Mouse (Mus musculus): ENCODE measurements around the gene Ctsq.
"Not testable (repeated sequence)": the region's sequence is repeated elsewhere in the genome, so short reads cannot be mapped to it uniquely, and the experiment has no call there.

Gene Ctsq

GRCm38 (mm10) chr13:61040531-61040930 is at the start of gene Ctsq:
Ctsq (minus strand) TSS chr13:61040631.
- no peak for DNase-seq

- DNase-seq: no peak
Measured at GRCm38 (mm10) chr13:61022785-61023184, 17.6 kb downstream of the Ctsq start.

GRCm38 (mm10) chr13:61021844-61022243 is 18.6 kb downstream of the Ctsq start:
- DNase-seq: no peak

- DNase-seq: no peak
Measured at GRCm38 (mm10) chr13:61010171-61010570, 30.3 kb downstream of the Ctsq start.

- DNase-seq: no peak
Measured at GRCm38 (mm10) chr13:61005859-61006258, 34.6 kb downstream of the Ctsq start, which contains the start of gene Ctsj. Ctsj (minus strand) TSS chr13:61005959.

- no peak for DNase-seq
Measured at GRCm38 (mm10) chr13:60997600-60997999, 42.8 kb downstream of the Ctsq start.

GRCm38 (mm10) chr13:60986915-60987314 is 53.5 kb downstream of the Ctsq start:
- DNase-seq: not testable (repeated sequence)

All from kidney, postnatal 25 days (tissue).